Mouse (Mus musculus): ENCODE results near the gene Stard3nl. TPM values are rescaled to one million over a fixed set of nuclear protein-coding genes. Genes with fewer than 3 reads are reported as not detected.

Stard3nl gene
- polyA plus RNA-seq, 1 experiment from 2014 or later = 114 TPM

DNA sequence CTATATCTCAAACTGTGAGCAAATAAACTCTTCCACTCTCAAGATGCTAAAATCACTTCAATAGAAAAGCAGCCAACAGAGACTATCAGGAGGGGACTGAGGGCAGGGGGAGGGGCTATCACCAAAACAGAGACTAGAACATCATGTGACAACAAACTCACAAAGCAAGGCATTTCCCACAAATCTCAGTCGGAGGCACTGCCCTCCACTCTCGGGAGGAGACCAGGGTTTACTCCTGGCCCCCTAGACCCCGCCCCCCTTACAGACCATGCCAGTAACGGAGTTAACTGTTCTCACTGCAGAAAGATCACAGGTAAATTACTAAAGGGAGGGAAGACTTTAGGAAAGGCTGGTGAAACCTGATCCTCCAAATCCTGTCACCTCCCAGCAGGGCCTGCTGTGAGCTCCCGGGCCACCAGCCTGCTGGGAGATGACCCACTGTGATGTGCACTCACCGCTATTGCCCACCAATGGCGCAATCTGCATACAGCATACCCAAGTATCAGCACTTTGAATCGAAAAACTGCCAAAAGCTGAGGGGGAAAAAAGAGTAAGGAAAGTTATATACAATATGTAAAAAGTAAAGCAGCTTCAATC, 23.4 kb downstream of the Stard3nl start:
- peak; percentile 49; the same call in 1 of the 2 replicates for ATAC-seq (replicated peaks; ENCODE audit: low FRiP score)
- H3K36me3 ChIP-seq (ENCODE audit: control insufficient read depth, insufficient read depth, low read length) = no peaks in the 10 kb centered on the region; the same call in 1 of the 2 replicates
- WGBS = 9% methylated on average over 8 of the region's 8 CpGs

DNA sequence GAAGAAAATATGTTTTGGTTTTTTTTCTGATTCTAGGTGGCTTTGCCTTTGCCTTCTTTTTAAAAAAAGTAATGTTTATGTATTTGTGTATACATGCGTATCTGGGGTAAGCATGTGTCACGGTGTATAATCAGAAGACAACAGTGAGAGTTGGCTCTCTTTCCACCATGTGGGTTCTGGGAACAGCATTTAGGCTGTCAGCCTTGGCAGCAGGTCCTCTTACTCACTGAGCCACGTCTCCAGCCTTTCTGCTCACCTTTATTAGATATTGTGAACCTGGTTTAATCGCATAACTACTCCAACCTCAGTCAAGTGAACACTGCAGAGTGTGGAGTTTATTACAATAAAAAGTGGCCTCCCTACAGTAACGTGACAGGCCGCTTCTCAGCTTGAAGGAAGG, 26.8 kb downstream of the Stard3nl start:
- Histone ChIP-seq H3K27me3 (ENCODE audit: control insufficient read depth, insufficient read depth, low read length) (no peaks in the 10 kb centered on the region), H3K36me3 (ENCODE audit: control insufficient read depth, insufficient read depth, low read length) (no peaks in the 10 kb centered on the region), H3K4me2 (ENCODE audit: low read depth, low read length, severe bottlenecking) (no peak overlapping the region), H3K9me3 (ENCODE audit: control insufficient read depth, low read length) (no peaks in the 10 kb centered on the region), H3K4me1 (replicated peaks; ENCODE audit: control insufficient read depth, insufficient read depth, low read length) (no peaks in the 10 kb centered on the region), H3K4me3 (ENCODE audit: low read depth, low read length) (no peak overlapping the region), H3K9ac (ENCODE audit: low read length) (no peak overlapping the region), H3K27ac (ENCODE audit: low read depth, low read length) (no peak overlapping the region)
- WGBS = 92% methylated on average over 6 of the region's 6 CpGs
- ATAC-seq (replicated peaks; ENCODE audit: low FRiP score) = no peak
- DNase-seq (ENCODE audit: low spot score) = no peak

More for the DNA sequence above, 23.4 kb downstream of the Stard3nl start:
- H3K9ac ChIP-seq (ENCODE audit: low read length) = no peak overlapping the region
- no peak for DNase-seq (ENCODE audit: low spot score)
- H3K9me3 ChIP-seq (ENCODE audit: control insufficient read depth, low read length) = no peaks in the 10 kb centered on the region
- no peak overlapping the region for H3K4me3 ChIP-seq (ENCODE audit: low read depth, low read length)
- H3K4me2 ChIP-seq (ENCODE audit: low read depth, low read length, severe bottlenecking) = no peak overlapping the region
- no peaks in the 10 kb centered on the region for H3K4me1 ChIP-seq (replicated peaks; ENCODE audit: control insufficient read depth, insufficient read depth, low read length)
- H3K27ac ChIP-seq (ENCODE audit: low read depth, low read length) = no peak overlapping the region
- no peaks in the 10 kb centered on the region for H3K27me3 ChIP-seq (ENCODE audit: control insufficient read depth, insufficient read depth, low read length)

DNA sequence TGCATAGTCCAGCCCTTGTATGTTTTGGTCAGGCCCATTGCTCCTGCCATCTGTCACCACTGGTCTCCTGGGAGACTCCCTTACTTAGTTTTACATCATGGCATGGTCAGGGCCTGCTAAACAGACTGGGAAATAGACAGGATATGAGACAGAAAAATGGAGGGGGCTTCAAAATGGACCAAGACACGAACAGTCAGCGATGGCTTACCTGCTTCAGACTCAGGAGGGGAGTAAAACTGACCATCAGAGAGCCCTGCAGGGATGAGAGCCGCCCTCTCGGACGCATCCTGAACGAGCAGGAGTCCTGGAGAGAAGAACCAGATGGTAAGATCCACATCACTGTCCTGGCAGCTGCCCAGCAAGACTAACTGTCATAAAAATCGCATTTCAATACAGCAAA, 28.1 kb downstream of the Stard3nl start:
- no peak overlapping the region for H3K4me2 ChIP-seq (ENCODE audit: low read depth, low read length, severe bottlenecking)
- no peak for DNase-seq (ENCODE audit: low spot score)
- H3K4me1 ChIP-seq (replicated peaks; ENCODE audit: control insufficient read depth, insufficient read depth, low read length) = no peaks in the 10 kb centered on the region
- no peaks in the 10 kb centered on the region for H3K36me3 ChIP-seq (ENCODE audit: control insufficient read depth, insufficient read depth, low read length)
- WGBS = 91% methylated on average over 7 of the region's 7 CpGs
- ATAC-seq (replicated peaks; ENCODE audit: low FRiP score) = no peak
- H3K27ac ChIP-seq (ENCODE audit: low read depth, low read length) = no peak overlapping the region
- no peaks in the 10 kb centered on the region for H3K9me3 ChIP-seq (ENCODE audit: control insufficient read depth, low read length)
- no peak overlapping the region for H3K4me3 ChIP-seq (ENCODE audit: low read depth, low read length)
- no peaks in the 10 kb centered on the region for H3K27me3 ChIP-seq (ENCODE audit: control insufficient read depth, insufficient read depth, low read length)
- no peak overlapping the region for H3K9ac ChIP-seq (ENCODE audit: low read length)

DNA sequence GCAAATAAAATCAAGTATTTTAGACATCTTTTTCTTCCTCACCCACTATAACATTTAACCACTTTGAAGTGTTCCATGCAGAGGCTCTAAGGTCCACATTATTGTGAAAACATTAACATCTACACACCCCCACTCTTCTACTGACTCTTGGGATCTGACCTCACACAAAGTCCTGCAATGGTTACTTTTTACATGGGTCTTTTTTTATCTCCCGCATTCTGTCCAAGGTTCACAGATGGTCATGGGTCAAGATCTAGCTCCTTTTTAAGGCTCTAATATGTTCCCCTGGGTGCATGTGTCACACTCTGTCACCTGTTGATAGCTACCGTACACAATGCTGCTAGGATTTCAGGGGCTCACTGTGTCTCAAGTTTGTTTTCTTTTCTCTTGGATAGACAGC, 28.7 kb downstream of the Stard3nl start:
- Histone ChIP-seq H3K9me3 (ENCODE audit: control insufficient read depth, low read length) (no peaks in the 10 kb centered on the region), H3K36me3 (ENCODE audit: control insufficient read depth, insufficient read depth, low read length) (no peaks in the 10 kb centered on the region), H3K9ac (ENCODE audit: low read length) (no peak overlapping the region), H3K4me1 (replicated peaks; ENCODE audit: control insufficient read depth, insufficient read depth, low read length) (no peaks in the 10 kb centered on the region), H3K27ac (ENCODE audit: low read depth, low read length) (no peak overlapping the region), H3K4me3 (ENCODE audit: low read depth, low read length) (no peak overlapping the region), H3K27me3 (ENCODE audit: control insufficient read depth, insufficient read depth, low read length) (no peaks in the 10 kb centered on the region), H3K4me2 (ENCODE audit: low read depth, low read length, severe bottlenecking) (no peak overlapping the region)
- ATAC-seq (replicated peaks; ENCODE audit: low FRiP score) (no peak), DNase-seq (ENCODE audit: low spot score) (no peak)
- 92% methylated on average over 2 of the region's 2 CpGs for WGBS

DNA sequence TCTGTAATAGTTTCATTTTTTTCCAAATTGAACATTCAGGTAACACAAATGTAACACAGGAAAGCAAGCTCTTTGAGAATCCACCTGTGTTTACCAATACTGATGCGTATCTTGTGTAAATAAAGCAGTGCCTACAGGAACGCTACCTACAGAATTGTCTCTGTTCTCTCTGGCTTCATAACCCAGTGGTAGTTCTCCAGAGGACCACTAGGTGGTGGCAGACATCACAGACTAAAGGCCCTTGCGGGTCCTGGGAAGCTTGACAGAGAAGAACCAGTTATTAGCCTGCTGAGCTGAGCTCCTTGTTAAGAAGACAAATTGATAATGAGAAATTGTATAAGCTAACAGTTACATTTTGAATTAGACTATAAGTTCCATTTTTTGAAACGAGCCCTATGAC, 30.0 kb downstream of the Stard3nl start:
- Histone ChIP-seq H3K4me2 (ENCODE audit: low read depth, low read length, severe bottlenecking) (no peak overlapping the region), H3K9ac (ENCODE audit: low read length) (no peak overlapping the region), H3K9me3 (ENCODE audit: control insufficient read depth, low read length) (no peaks in the 10 kb centered on the region), H3K4me1 (replicated peaks; ENCODE audit: control insufficient read depth, insufficient read depth, low read length) (no peaks in the 10 kb centered on the region), H3K27ac (ENCODE audit: low read depth, low read length) (no peak overlapping the region), H3K36me3 (ENCODE audit: control insufficient read depth, insufficient read depth, low read length) (no peaks in the 10 kb centered on the region; the same call in 1 of the 2 replicates), H3K27me3 (ENCODE audit: control insufficient read depth, insufficient read depth, low read length) (no peaks in the 10 kb centered on the region), H3K4me3 (ENCODE audit: low read depth, low read length) (no peak overlapping the region)
- DNase-seq (ENCODE audit: low spot score) = peak; percentile 73
- peak; percentile 79 for ATAC-seq (replicated peaks; ENCODE audit: low FRiP score)
- WGBS = 33% methylated on average over 4 of the region's 4 CpGs

DNA sequence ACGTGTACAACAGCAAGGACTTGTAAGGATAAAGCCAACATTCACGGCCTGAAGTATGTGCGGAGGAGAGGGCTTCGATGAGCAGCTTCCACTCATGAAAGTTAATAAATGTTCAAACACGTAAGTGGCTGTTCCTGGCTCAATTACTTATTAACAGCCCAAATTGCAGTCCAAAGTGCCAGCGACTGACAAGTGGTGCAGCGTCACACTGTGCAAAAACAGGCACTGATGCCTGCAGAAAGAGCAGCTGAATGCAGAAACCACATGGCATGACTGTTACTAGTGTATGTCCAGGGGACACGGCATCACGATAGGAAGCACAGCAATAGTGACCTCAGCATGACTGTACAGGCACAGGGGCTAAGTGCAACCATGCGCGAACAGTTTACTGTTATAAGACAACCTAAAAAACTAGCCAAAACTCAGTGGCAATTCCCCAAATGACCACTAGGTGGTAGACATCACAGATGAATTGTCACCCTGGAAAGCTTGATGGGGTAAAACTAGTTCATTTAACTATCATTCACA, 31.3 kb downstream of the Stard3nl start:
- Histone ChIP-seq H3K4me2 (ENCODE audit: low read depth, low read length, severe bottlenecking) (no peak overlapping the region), H3K9me3 (ENCODE audit: control insufficient read depth, low read length) (no peaks in the 10 kb centered on the region), H3K27me3 (ENCODE audit: control insufficient read depth, insufficient read depth, low read length) (no peaks in the 10 kb centered on the region), H3K4me1 (replicated peaks; ENCODE audit: control insufficient read depth, insufficient read depth, low read length) (no peaks in the 10 kb centered on the region), H3K9ac (ENCODE audit: low read length) (no peak overlapping the region), H3K27ac (ENCODE audit: low read depth, low read length) (no peak overlapping the region), H3K36me3 (ENCODE audit: control insufficient read depth, insufficient read depth, low read length) (no peaks in the 10 kb centered on the region; the same call in 1 of the 2 replicates), H3K4me3 (ENCODE audit: low read depth, low read length) (no peak overlapping the region)
- WGBS = 89% methylated on average over 11 of the region's 11 CpGs
- peak; percentile 44; the same call in 1 of the 2 replicates for ATAC-seq (replicated peaks; ENCODE audit: low FRiP score)
- DNase-seq (ENCODE audit: low spot score) = peak; percentile 61

DNA sequence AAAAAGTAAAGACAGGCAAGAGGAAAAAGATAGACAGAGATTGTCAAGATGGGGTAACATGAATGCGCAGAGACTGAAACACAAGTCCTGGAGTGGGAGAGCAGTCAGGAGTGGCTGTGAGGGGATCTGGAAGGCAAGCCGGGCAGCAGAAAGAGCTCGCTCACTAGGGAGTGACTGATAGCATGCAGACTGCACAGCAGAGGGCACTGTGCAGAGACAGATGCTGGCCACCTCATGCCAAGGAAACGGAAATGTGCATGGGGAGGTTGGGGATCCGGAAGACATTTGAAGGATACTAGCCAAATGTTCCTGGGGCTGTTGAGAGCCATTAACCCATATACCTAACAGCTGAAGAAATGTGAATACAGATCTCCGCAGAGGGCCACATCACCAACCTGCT, 33.2 kb downstream of the Stard3nl start:
- Histone ChIP-seq H3K27me3 (ENCODE audit: control insufficient read depth, insufficient read depth, low read length) (no peaks in the 10 kb centered on the region), H3K9me3 (ENCODE audit: control insufficient read depth, low read length) (no peaks in the 10 kb centered on the region), H3K36me3 (ENCODE audit: control insufficient read depth, insufficient read depth, low read length) (no peaks in the 10 kb centered on the region; the same call in 1 of the 2 replicates), H3K4me3 (ENCODE audit: low read depth, low read length) (no peak overlapping the region), H3K9ac (ENCODE audit: low read length) (no peak overlapping the region), H3K27ac (ENCODE audit: low read depth, low read length) (no peak overlapping the region), H3K4me2 (ENCODE audit: low read depth, low read length, severe bottlenecking) (no peak overlapping the region), H3K4me1 (replicated peaks; ENCODE audit: control insufficient read depth, insufficient read depth, low read length) (no peaks in the 10 kb centered on the region)
- no peak for DNase-seq (ENCODE audit: low spot score)
- WGBS = 68% methylated on average over 6 of the region's 6 CpGs
- no peak for ATAC-seq (replicated peaks; ENCODE audit: low FRiP score)

DNA sequence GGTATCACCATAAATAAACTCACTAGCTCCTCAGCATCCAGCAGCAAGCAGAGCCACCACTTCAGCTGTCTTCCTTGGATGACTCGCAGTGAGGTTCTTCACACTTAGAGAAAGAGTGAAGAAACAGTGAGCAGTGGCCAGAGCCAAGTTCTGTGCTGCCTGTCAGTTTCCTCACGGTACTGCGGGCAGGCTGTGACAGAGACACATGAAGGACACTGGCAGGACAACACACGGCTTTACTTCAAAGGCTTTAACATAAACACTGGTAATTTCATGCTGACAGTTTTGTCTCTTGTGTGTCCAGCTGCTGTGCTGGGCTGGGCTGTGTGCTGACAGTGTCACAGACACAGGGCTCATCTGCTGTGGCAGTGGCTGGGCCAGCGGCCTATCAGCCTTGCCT, 37.6 kb downstream of the Stard3nl start:
- Histone ChIP-seq H3K4me3 (ENCODE audit: low read depth, low read length) (no peak overlapping the region), H3K36me3 (ENCODE audit: control insufficient read depth, insufficient read depth, low read length) (no peaks in the 10 kb centered on the region; the same call in 1 of the 2 replicates), H3K4me2 (ENCODE audit: low read depth, low read length, severe bottlenecking) (no peak overlapping the region), H3K9me3 (ENCODE audit: control insufficient read depth, low read length) (no peaks in the 10 kb centered on the region), H3K4me1 (replicated peaks; ENCODE audit: control insufficient read depth, insufficient read depth, low read length) (no peaks in the 10 kb centered on the region), H3K27ac (ENCODE audit: low read depth, low read length) (no peak overlapping the region), H3K9ac (ENCODE audit: low read length) (no peak overlapping the region), H3K27me3 (ENCODE audit: control insufficient read depth, insufficient read depth, low read length) (no peaks in the 10 kb centered on the region)
- WGBS = 89% methylated on average over 5 of the region's 5 CpGs
- DNase-seq (ENCODE audit: low spot score) = no peak
- no peak for ATAC-seq (replicated peaks; ENCODE audit: low FRiP score)

DNA sequence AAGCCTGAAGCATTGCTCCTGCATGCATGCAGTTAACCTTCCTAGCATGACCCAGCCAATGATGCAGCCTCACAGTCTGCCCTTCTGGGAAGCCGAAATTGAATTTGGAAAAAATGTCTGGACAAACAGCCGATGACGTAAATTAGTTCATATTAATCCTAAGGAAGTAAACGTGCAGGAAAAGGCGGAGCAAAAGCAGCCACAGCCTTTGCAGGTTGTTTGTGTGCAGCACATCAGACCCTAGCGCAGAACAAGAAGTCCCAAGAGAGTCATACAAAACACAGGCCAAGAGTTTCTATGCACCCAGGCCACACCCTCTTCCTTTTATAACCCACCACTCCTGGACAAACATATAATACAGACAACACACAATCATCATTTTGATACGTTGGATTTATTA, 38.3 kb downstream of the Stard3nl start:
- ATAC-seq (replicated peaks; ENCODE audit: low FRiP score) = no peak
- 92% methylated on average over 7 of the region's 7 CpGs for WGBS
- H3K4me1 ChIP-seq (replicated peaks; ENCODE audit: control insufficient read depth, insufficient read depth, low read length) = no peaks in the 10 kb centered on the region
- no peak overlapping the region for H3K27ac ChIP-seq (ENCODE audit: low read depth, low read length)
- H3K36me3 ChIP-seq (ENCODE audit: control insufficient read depth, insufficient read depth, low read length) = no peaks in the 10 kb centered on the region; the same call in 1 of the 2 replicates
- no peak overlapping the region for H3K4me3 ChIP-seq (ENCODE audit: low read depth, low read length)
- no peak overlapping the region for H3K9ac ChIP-seq (ENCODE audit: low read length)
- no peak for DNase-seq (ENCODE audit: low spot score)
- no peak overlapping the region for H3K4me2 ChIP-seq (ENCODE audit: low read depth, low read length, severe bottlenecking)
- H3K9me3 ChIP-seq (ENCODE audit: control insufficient read depth, low read length) = no peaks in the 10 kb centered on the region
- no peaks in the 10 kb centered on the region for H3K27me3 ChIP-seq (ENCODE audit: control insufficient read depth, insufficient read depth, low read length)

Measured in forebrain, embryonic 11.5 days (tissue).